Mouse (Mus musculus) gonadal fat pad, adult 2 months (tissue): ENCODE results near the gene Lgals1. TPM values are rescaled to one million over a fixed set of nuclear protein-coding genes. Genes with fewer than 3 reads are reported as not detected.

ENCODE experiments used
- DNase-seq: peaks from one replicate; pipeline ENCODE4 v3.0.0-alpha.2; 2012; ENCODE audit warnings: low read depth
- polyA plus RNA-seq: library from polyadenylated mRNA; depleted of rRNA; stranded (reverse); fragments of >200 nt; gene quantifications from 2 replicates; pipeline ENCODE4 v1.2.3, GENCODE M21; 2012

The Lgals1 gene
- polyA plus RNA-seq, 1 experiment, result 3,971 TPM

- DNase-seq, result no peak
Observed at GRCm38 (mm10) chr15:78912040-78912439, 14.5 kb upstream of the Lgals1 start.

GRCm38 (mm10) chr15:78913632-78914090, 12.9 kb upstream of the Lgals1 start, which contains the start of gene Pdxp:
Gene Pdxp, plus strand, starts transcription at chr15:78913919.
- DNase-seq, result no peak

- DNase-seq, result no peak
Observed at GRCm38 (mm10) chr15:78914091-78914822, 12.3 kb upstream of the Lgals1 start.

- no peak for DNase-seq
Observed at GRCm38 (mm10) chr15:78914823-78915659, 11.5 kb upstream of the Lgals1 start.

- DNase-seq, result no peak
Observed at GRCm38 (mm10) chr15:78915660-78916017, 10.9 kb upstream of the Lgals1 start.

GRCm38 (mm10) chr15:78916052-78916826, 10.3 kb upstream of the Lgals1 start:
- DNase-seq, result no peak

GRCm38 (mm10) chr15:78918126-78918525, 8.4 kb upstream of the Lgals1 start:
- DNase-seq, result no peak

- no peak for DNase-seq
Observed at GRCm38 (mm10) chr15:78919914-78920313, 6.6 kb upstream of the Lgals1 start.

GRCm38 (mm10) chr15:78922700-78923099, 3.8 kb upstream of the Lgals1 start:
- no peak for DNase-seq

- no peak for DNase-seq
Observed at GRCm38 (mm10) chr15:78923585-78923984, 2.9 kb upstream of the Lgals1 start.

- DNase-seq, result no peak
Observed at GRCm38 (mm10) chr15:78925129-78925528, 1.4 kb upstream of the Lgals1 start.

GRCm38 (mm10) chr15:78927021-78927787, 679 bp downstream of the Lgals1 start:
- DNase-seq, result no peak

GRCm38 (mm10) chr15:78927788-78928457, 1.4 kb downstream of the Lgals1 start:
- no peak for DNase-seq

GRCm38 (mm10) chr15:78928539-78928938, 2.0 kb downstream of the Lgals1 start:
- DNase-seq, result no peak

- DNase-seq, result no peak
Observed at GRCm38 (mm10) chr15:78930192-78930706, 3.7 kb downstream of the Lgals1 start.

GRCm38 (mm10) chr15:78930801-78931426, 4.4 kb downstream of the Lgals1 start:
- no peak for DNase-seq

- no peak for DNase-seq
Observed at GRCm38 (mm10) chr15:78931577-78931976, 5.1 kb downstream of the Lgals1 start.

GRCm38 (mm10) chr15:78934784-78935320, 8.3 kb downstream of the Lgals1 start, which contains the start of gene Nol12:
Gene Nol12, plus strand, starts transcription at chr15:78934933.
- peak; percentile 49 for DNase-seq

GRCm38 (mm10) chr15:78936403-78936802, 9.9 kb downstream of the Lgals1 start:
- DNase-seq, result no peak

- no peak for DNase-seq
Observed at GRCm38 (mm10) chr15:78937311-78937710, 10.8 kb downstream of the Lgals1 start.
